Mouse (Mus musculus) liver, postnatal 0 days (tissue): Measurements from ENCODE around the gene Bace2. TPM values are rescaled to one million over a fixed set of nuclear protein-coding genes. Genes with fewer than 3 reads are reported as not detected.

Experiments used
- ATAC-seq: fragments of 200-750 bp; cut with Nextera tagmentation; 2 replicates; pipeline ENCODE4 v1.8.0; 2017; ENCODE audit warnings: mild to moderate bottlenecking, moderate library complexity
- DNase-seq: peaks from one replicate; pipeline ENCODE4 v3.0.0-alpha.2; 2016
- H3K27ac ChIP-seq: fragments of 300-500 bp; sonication (generic); 2 replicates; pipeline ENCODE4 v1.5.1; 2014; ENCODE audit warnings: antibody characterized with exemption, moderate library complexity, mild to moderate bottlenecking, low read depth
- H3K27me3 ChIP-seq: fragments of 300-500 bp; sonication (generic); 2 replicates; pipeline ENCODE4 v1.6.1; 2014; ENCODE audit warnings: low read length, control low read depth, mixed read lengths; ENCODE audit not compliant: insufficient read depth
- H3K36me3 ChIP-seq: fragments of 300-500 bp; sonication (generic); replicated peaks from 2 replicates; pipeline ENCODE4 v1.6.1; 2014; ENCODE audit warnings: mild to moderate bottlenecking, control low read depth, low read length, moderate library complexity, mixed read lengths; ENCODE audit not compliant: insufficient read depth
- H3K4me1 ChIP-seq: fragments of 300-500 bp; sonication (generic); 2 replicates; pipeline ENCODE4 v1.6.1; 2014; ENCODE audit warnings: antibody characterized with exemption, mild to moderate bottlenecking, control low read depth; ENCODE audit not compliant: insufficient read depth
- H3K4me2 ChIP-seq: fragments of 300-500 bp; sonication (generic); 2 replicates; pipeline ENCODE4 v1.6.1; 2014; ENCODE audit warnings: low read depth, mild to moderate bottlenecking, low read length, moderate library complexity, mixed read lengths
- H3K4me3 ChIP-seq: fragments of 300-500 bp; sonication (generic); 2 replicates; pipeline ENCODE4 v1.5.1; 2014; ENCODE audit warnings: low read depth, low read length
- H3K9ac ChIP-seq: fragments of 300-500 bp; sonication (generic); replicated peaks from 2 replicates; pipeline ENCODE4 v1.6.1; 2014; ENCODE audit warnings: mild to moderate bottlenecking, moderate library complexity
- H3K9me3 ChIP-seq: fragments of 300-500 bp; sonication (generic); 2 replicates; pipeline ENCODE4 v1.6.1; 2016; ENCODE audit warnings: mild to moderate bottlenecking, control low read depth, low read length, mixed read lengths
- CTCF ChIP-seq: sonication (generic); IDR thresholded peaks from 2 replicates; pipeline ENCODE4 v1.5.1; 2016; ENCODE audit warnings: antibody characterized with exemption, low read depth
- EP300 ChIP-seq: IDR thresholded peaks from 2 replicates; pipeline ENCODE4 v1.6.1; 2016; ENCODE audit warnings: antibody characterized with exemption, low read depth, mild to moderate bottlenecking
- WGBS: fragments of 180-500 bp; shearing (Covaris S2); extraction: QIAGEN DNeasy Blood & Tissue Kit; methylation state at CpG from one replicate; pipeline ENCODE4 v1.1.7; 2014; ENCODE audit not compliant: insufficient replicate concordance; 5-methylcytosine and 5-hydroxymethylcytosine counted together
- polyA plus RNA-seq: library from polyadenylated mRNA; unstranded; fragments of >200 nt; fragmentation: Nextera tagmentation; extraction: Ambion mirVana; gene quantifications from 2 replicates; pipeline ENCODE4 v1.2.1, GENCODE M21; 2015

The Bace2 gene
- polyA plus RNA-seq, 1 experiment from 2014 or later: 9.9 TPM

- Histone ChIP-seq H3K9me3 (no peaks in the 10 kb centered on the region), H3K9ac (no peak overlapping the region), H3K36me3 (no peaks in the 10 kb centered on the region), H3K4me1 (peaks cover 6% of the 10 kb centered on the region; the same call in 1 of the 2 replicates), H3K4me3 (no peak overlapping the region), H3K4me2 (no peak overlapping the region), H3K27ac (no peak overlapping the region), H3K27me3 (no peaks in the 10 kb centered on the region)
- 83% methylated on average over 4 of the region's 4 CpGs for WGBS
- ATAC-seq: no peak
- no peak for DNase-seq
- TF ChIP-seq CTCF (no peak), EP300 (no peak)
Measured at GRCm38 (mm10) chr16:97396436-97396835, 39.9 kb downstream of the Bace2 start.

GRCm38 (mm10) chr16:97397945-97398531 lies 41.5 kb downstream of the Bace2 start:
- no peaks in the 10 kb centered on the region for H3K9me3 ChIP-seq
- ATAC-seq: peak; percentile 57
- no peak overlapping the region for H3K4me3 ChIP-seq
- 70% methylated on average over 2 of the region's 2 CpGs for WGBS
- peaks cover 9% of the 10 kb centered on the region; the same call in 1 of the 2 replicates for H3K4me1 ChIP-seq
- H3K9ac ChIP-seq: no peak overlapping the region
- H3K4me2 ChIP-seq: no peak overlapping the region
- no peak for TF ChIP-seq CTCF
- no peak for TF ChIP-seq EP300
- H3K36me3 ChIP-seq: no peaks in the 10 kb centered on the region
- 0 out of 2 replicates have a peak overlapping the region, but pooled peaks have one; percentile 31 for H3K27ac ChIP-seq
- no peaks in the 10 kb centered on the region for H3K27me3 ChIP-seq
- no peak for DNase-seq

- no peaks in the 10 kb centered on the region for H3K27me3 ChIP-seq
- ATAC-seq (no peak), DNase-seq (no peak)
- no peak overlapping the region for H3K4me2 ChIP-seq
- no peak overlapping the region for H3K4me3 ChIP-seq
- H3K27ac ChIP-seq: no peak overlapping the region
- H3K9ac ChIP-seq: no peak overlapping the region
- WGBS: 77% methylated on average over 4 of the region's 4 CpGs
- TF ChIP-seq CTCF (no peak), EP300 (no peak)
- H3K36me3 ChIP-seq: no peaks in the 10 kb centered on the region
- H3K4me1 ChIP-seq: peaks cover 9% of the 10 kb centered on the region; the same call in 1 of the 2 replicates
- no peaks in the 10 kb centered on the region for H3K9me3 ChIP-seq
Measured at GRCm38 (mm10) chr16:97399991-97400390, 43.4 kb downstream of the Bace2 start.

- H3K4me3 ChIP-seq: no peak overlapping the region
- H3K9me3 ChIP-seq: no peaks in the 10 kb centered on the region
- H3K27ac ChIP-seq: no peak overlapping the region
- H3K4me2 ChIP-seq: no peak overlapping the region
- ATAC-seq (0 out of 2 replicates have a peak, but pooled peaks have one; percentile 15), DNase-seq (no peak)
- no peaks in the 10 kb centered on the region for H3K36me3 ChIP-seq
- TF ChIP-seq EP300 (no peak), CTCF (no peak)
- no peak overlapping the region for H3K9ac ChIP-seq
- H3K27me3 ChIP-seq: no peaks in the 10 kb centered on the region
- peaks cover 9% of the 10 kb centered on the region; the same call in 1 of the 2 replicates for H3K4me1 ChIP-seq
Measured at GRCm38 (mm10) chr16:97401741-97402140, 45.2 kb downstream of the Bace2 start.

GRCm38 (mm10) chr16:97402213-97402785 lies 45.8 kb downstream of the Bace2 start:
- no peak overlapping the region for H3K9ac ChIP-seq
- no peaks in the 10 kb centered on the region for H3K27me3 ChIP-seq
- 64% methylated on average over 4 of the region's 4 CpGs for WGBS
- no peaks in the 10 kb centered on the region for H3K9me3 ChIP-seq
- H3K4me1 ChIP-seq: peaks cover 8% of the 10 kb centered on the region; the same call in 1 of the 2 replicates
- no peak overlapping the region for H3K4me2 ChIP-seq
- ATAC-seq (no peak), DNase-seq (no peak)
- H3K36me3 ChIP-seq: no peaks in the 10 kb centered on the region
- TF ChIP-seq EP300 (no peak), CTCF (no peak)
- H3K27ac ChIP-seq: no peak overlapping the region
- H3K4me3 ChIP-seq: no peak overlapping the region

GRCm38 (mm10) chr16:97405476-97406012 lies 49.0 kb downstream of the Bace2 start:
- no peak overlapping the region for H3K4me2 ChIP-seq
- TF ChIP-seq CTCF (no peak), EP300 (no peak)
- H3K36me3 ChIP-seq: no peaks in the 10 kb centered on the region
- no peak overlapping the region for H3K4me3 ChIP-seq
- H3K9ac ChIP-seq: no peak overlapping the region
- H3K9me3 ChIP-seq: no peaks in the 10 kb centered on the region
- ATAC-seq (no peak), DNase-seq (no peak)
- 0 out of 2 replicates have a peak, but pooled peaks cover 5% of the 10 kb centered on the region for H3K4me1 ChIP-seq
- 81% methylated on average over 5 of the region's 5 CpGs for WGBS
- no peak overlapping the region for H3K27ac ChIP-seq
- H3K27me3 ChIP-seq: no peaks in the 10 kb centered on the region
